Mouse (Mus musculus) lung, embryonic 14.5 days (tissue): ENCODE data around the gene Hba-a1. TPM values are rescaled to one million over a fixed set of nuclear protein-coding genes. Genes with fewer than 3 reads are reported as not detected.

Experiments
- ATAC-seq: fragments of 200-750 bp; cut with Nextera tagmentation; 2 replicates; pipeline ENCODE4 v1.8.0; 2017; ENCODE audit warnings: mild to moderate bottlenecking, moderate TSS enrichment, moderate library complexity; ENCODE audit not compliant: insufficient read depth
- DNase-seq: peaks from one replicate; pipeline ENCODE4 v3.0.0-alpha.2; 2015
- H3K27ac ChIP-seq: fragments of 300-500 bp; sonication (generic); 2 replicates; pipeline ENCODE4 v1.5.1; 2014; ENCODE audit warnings: low read depth, mild to moderate bottlenecking, moderate library complexity
- H3K27me3 ChIP-seq: fragments of 300-500 bp; sonication (generic); 2 replicates; pipeline ENCODE4 v1.6.1; 2014; ENCODE audit warnings: low read length, control low read depth; ENCODE audit not compliant: insufficient read depth
- H3K36me3 ChIP-seq: fragments of 300-500 bp; sonication (generic); 2 replicates; pipeline ENCODE4 v1.6.1; 2014; ENCODE audit warnings: control low read depth; ENCODE audit not compliant: insufficient read depth
- H3K4me1 ChIP-seq: fragments of 300-500 bp; sonication (generic); 2 replicates; pipeline ENCODE4 v1.6.1; 2014; ENCODE audit warnings: antibody characterized with exemption, control low read depth; ENCODE audit not compliant: insufficient read depth
- H3K4me2 ChIP-seq: fragments of 300-500 bp; sonication (generic); 2 replicates; pipeline ENCODE4 v1.6.1; 2014; ENCODE audit warnings: mild to moderate bottlenecking
- H3K4me3 ChIP-seq: fragments of 300-500 bp; sonication (generic); 2 replicates; pipeline ENCODE4 v1.5.1; 2014; ENCODE audit warnings: low read depth, low read length
- H3K9ac ChIP-seq: fragments of 300-500 bp; sonication (generic); 2 replicates; pipeline ENCODE4 v1.6.1; 2014
- H3K9me3 ChIP-seq: fragments of 300-500 bp; sonication (generic); 2 replicates; pipeline ENCODE4 v1.6.1; 2016; ENCODE audit warnings: low read depth, low read length, control low read depth
- CTCF ChIP-seq: IDR thresholded peaks from 2 replicates; pipeline ENCODE4 v1.5.1; 2016; ENCODE audit warnings: antibody characterized with exemption, low read depth
- WGBS: fragments of 180-500 bp; shearing (Covaris S2); extraction: QIAGEN DNeasy Blood & Tissue Kit; methylation state at CpG from one replicate; pipeline ENCODE4 v1.1.7; 2014; 5-methylcytosine and 5-hydroxymethylcytosine counted together
- polyA plus RNA-seq: library from polyadenylated mRNA; unstranded; fragments of >200 nt; fragmentation: Nextera tagmentation; extraction: Ambion mirVana; gene quantifications from 2 replicates; pipeline ENCODE4 v1.2.1, GENCODE M21; 2014

The Hba-a1 gene
- polyA plus RNA-seq, 1 experiment from 2014 or later: 4,689 TPM

DNA sequence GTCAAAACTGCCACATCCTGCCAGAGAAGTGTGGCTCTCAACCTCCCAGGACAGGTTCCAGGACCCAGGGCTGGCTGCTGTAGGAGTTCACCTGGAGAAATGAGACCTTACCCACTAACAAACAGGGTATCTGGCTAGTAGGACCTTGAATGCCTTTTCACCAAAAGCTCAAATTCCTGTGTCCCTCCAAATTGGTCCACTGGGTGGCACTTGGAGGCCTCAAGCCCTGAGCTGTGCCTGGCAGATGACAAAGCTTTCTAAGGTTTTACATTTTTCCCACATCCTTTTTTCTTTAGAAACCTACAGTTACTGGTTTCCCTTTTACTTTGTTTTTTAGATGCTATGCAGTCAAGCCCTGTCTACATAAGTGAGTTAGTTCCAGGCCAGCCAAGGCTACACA is 36.2 kb upstream of the Hba-a1 start:
- DNase-seq: no peak
- H3K9me3 ChIP-seq: no peaks in the 10 kb centered on the region
- H3K27me3 ChIP-seq: no peaks in the 10 kb centered on the region
- peaks cover 71% of the 10 kb centered on the region for H3K36me3 ChIP-seq
- ATAC-seq: no peak
- peak; percentile 21; the same call in 1 of the 2 replicates for TF ChIP-seq CTCF
- H3K4me3 ChIP-seq: no peak overlapping the region
- 0 out of 2 replicates have a peak overlapping the region, but pooled peaks have one; percentile 20 for H3K27ac ChIP-seq
- H3K4me2 ChIP-seq: no peak overlapping the region
- H3K4me1 ChIP-seq: no peaks in the 10 kb centered on the region
- H3K9ac ChIP-seq: no peak overlapping the region; the same call in 1 of the 2 replicates

- Histone ChIP-seq H3K27me3 (no peaks in the 10 kb centered on the region), H3K4me2 (no peak overlapping the region), H3K4me1 (no peaks in the 10 kb centered on the region), H3K36me3 (peaks cover 76% of the 10 kb centered on the region), H3K27ac (no peak overlapping the region), H3K4me3 (no peak overlapping the region), H3K9me3 (no peaks in the 10 kb centered on the region), H3K9ac (no peak overlapping the region)
- no peak for ATAC-seq
- WGBS: 75% methylated on average over 3 of the region's 3 CpGs
- TF ChIP-seq CTCF: no peak
- DNase-seq: no peak
Measured at GRCm38 (mm10) chr11:32248350-32248749, 35.0 kb upstream of the Hba-a1 start.

- peak; percentile 58 for ATAC-seq
- Histone ChIP-seq H3K27me3 (no peaks in the 10 kb centered on the region), H3K4me3 (no peak overlapping the region), H3K9ac (no peak overlapping the region), H3K36me3 (peaks cover 65% of the 10 kb centered on the region), H3K27ac (no peak overlapping the region), H3K4me1 (no peaks in the 10 kb centered on the region), H3K4me2 (no peak overlapping the region), H3K9me3 (no peaks in the 10 kb centered on the region)
- no peak for DNase-seq
- 80% methylated on average over 8 of the region's 8 CpGs for WGBS
- TF ChIP-seq CTCF: no peak
Measured at GRCm38 (mm10) chr11:32250880-32251763, 32.2 kb upstream of the Hba-a1 start.

GRCm38 (mm10) chr11:32253121-32253520 is 30.2 kb upstream of the Hba-a1 start:
- H3K4me1 ChIP-seq: no peaks in the 10 kb centered on the region
- H3K9ac ChIP-seq: no peak overlapping the region
- no peak overlapping the region for H3K4me3 ChIP-seq
- H3K4me2 ChIP-seq: no peak overlapping the region
- peaks cover 49% of the 10 kb centered on the region for H3K36me3 ChIP-seq
- no peaks in the 10 kb centered on the region for H3K27me3 ChIP-seq
- H3K27ac ChIP-seq: no peak overlapping the region
- H3K9me3 ChIP-seq: no peaks in the 10 kb centered on the region
- WGBS: 96% methylated on average over 1 of the region's 1 CpGs
- DNase-seq (no peak), ATAC-seq (no peak)
- no peak for TF ChIP-seq CTCF

DNA sequence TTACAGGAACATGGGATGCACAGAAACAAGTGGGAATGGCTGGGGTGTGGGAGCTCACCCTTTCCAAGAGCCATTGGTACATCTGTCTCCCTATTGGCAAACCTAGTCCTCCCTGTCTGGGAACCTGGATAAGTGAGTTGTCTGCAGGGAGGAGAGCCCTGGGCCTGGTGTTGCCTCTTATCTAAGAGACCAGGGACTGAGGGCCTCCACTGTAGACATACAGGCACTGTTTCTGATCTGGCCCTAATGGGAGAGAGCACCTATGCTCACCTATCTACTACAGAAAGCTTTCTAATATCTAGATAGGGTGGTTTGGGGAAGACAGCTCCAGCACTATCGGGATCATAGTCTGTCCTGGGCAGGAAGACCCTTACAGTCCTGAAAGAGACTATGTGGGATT is 27.2 kb upstream of the Hba-a1 start:
- Histone ChIP-seq H3K4me1 (no peaks in the 10 kb centered on the region), H3K36me3 (peaks cover 41% of the 10 kb centered on the region), H3K9ac (no peak overlapping the region), H3K27me3 (no peaks in the 10 kb centered on the region), H3K9me3 (no peaks in the 10 kb centered on the region), H3K27ac (peak overlapping the region; percentile 51; the same call in 1 of the 2 replicates), H3K4me3 (no peak overlapping the region), H3K4me2 (no peak overlapping the region)
- WGBS: 89% methylated on average over 1 of the region's 1 CpGs
- no peak for TF ChIP-seq CTCF
- ATAC-seq (no peak; the same call in 1 of the 2 replicates), DNase-seq (no peak)

- Histone ChIP-seq H3K4me1 (no peaks in the 10 kb centered on the region), H3K9ac (no peak overlapping the region), H3K27ac (peak overlapping the region; percentile 51), H3K27me3 (no peaks in the 10 kb centered on the region), H3K4me2 (no peak overlapping the region), H3K4me3 (no peak overlapping the region), H3K9me3 (no peaks in the 10 kb centered on the region), H3K36me3 (peaks cover 43% of the 10 kb centered on the region)
- DNase-seq (no peak), ATAC-seq (no peak)
- TF ChIP-seq CTCF: no peak
- 82% methylated on average over 3 of the region's 3 CpGs for WGBS
Measured at GRCm38 (mm10) chr11:32256566-32256965, 26.7 kb upstream of the Hba-a1 start.

DNA sequence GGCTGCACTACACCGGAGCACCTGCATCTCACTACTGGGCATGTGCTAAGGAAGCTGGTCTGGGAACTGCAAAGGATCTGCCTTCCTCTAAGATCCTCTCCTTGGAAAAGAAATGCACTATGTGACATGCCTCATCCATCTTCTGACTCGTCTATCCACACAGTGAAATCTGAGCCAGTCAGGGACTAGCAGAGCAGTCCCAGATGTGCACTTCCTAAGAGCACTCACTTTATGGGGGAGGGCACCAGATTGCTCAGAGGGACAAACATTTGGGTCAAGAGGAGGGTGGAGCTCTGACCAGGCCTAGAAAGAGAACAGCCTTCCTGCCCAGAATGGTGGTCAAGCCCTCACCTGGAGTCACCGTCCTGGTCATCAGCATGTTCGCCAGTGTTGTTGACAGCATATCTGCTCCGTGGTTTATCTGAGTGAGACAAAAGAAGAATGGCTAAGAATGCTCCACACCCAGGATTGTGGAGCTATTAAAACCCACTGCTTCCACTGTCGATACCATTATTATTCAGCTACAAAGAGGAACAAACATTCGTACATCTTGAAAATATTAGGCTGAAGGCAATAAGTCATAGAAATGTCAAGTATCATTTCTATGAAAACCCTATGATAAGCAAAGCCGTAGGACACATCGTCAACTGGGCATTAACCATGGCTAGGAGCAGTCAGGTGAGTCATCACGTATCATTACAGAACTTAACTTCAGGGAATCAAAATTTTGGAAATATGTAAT is 20.5 kb upstream of the Hba-a1 start:
- H3K27ac ChIP-seq: no peak overlapping the region
- DNase-seq: no peak
- no peak overlapping the region for H3K4me3 ChIP-seq
- WGBS: 58% methylated on average over 10 of the region's 10 CpGs
- no peak overlapping the region for H3K9ac ChIP-seq
- no peak overlapping the region for H3K4me2 ChIP-seq
- peaks cover 24% of the 10 kb centered on the region for H3K36me3 ChIP-seq
- H3K27me3 ChIP-seq: no peaks in the 10 kb centered on the region
- ATAC-seq: no peak
- H3K4me1 ChIP-seq: no peaks in the 10 kb centered on the region
- no peak for TF ChIP-seq CTCF
- H3K9me3 ChIP-seq: no peaks in the 10 kb centered on the region
